Mouse (Mus musculus) layer of hippocampus, postnatal 14 days (tissue): ENCODE measurements around the gene Card19. TPM values are rescaled to one million over a fixed set of nuclear protein-coding genes. Genes with fewer than 3 reads are reported as not detected.

ENCODE experiments used
- DNase-seq, 2 experiments: peaks; one replicate each; pipeline ENCODE4 v3.0.0; 2021 to 2022; ENCODE audit warnings: low spot score in 2 of 2, mixed read lengths in 1 of 2
- total RNA-seq, 2 experiments: library from RNA; stranded (reverse); gene quantifications; 2 replicates each; pipeline ENCODE4 v1.2.3; 2021

Card19 gene
- total RNA-seq, 2 experiments from 2014 or later = 17.1 to 18.4 TPM

GRCm38 (mm10) chr13:49233792-49234572, 18.1 kb upstream of the Card19 start:
- DNase-seq = no peak

- no peak for DNase-seq
Measured at GRCm38 (mm10) chr13:49225633-49226032, 9.8 kb upstream of the Card19 start.

GRCm38 (mm10) chr13:49225159-49225558, 9.3 kb upstream of the Card19 start:
- no peak for DNase-seq

GRCm38 (mm10) chr13:49224729-49225128, 8.9 kb upstream of the Card19 start:
- DNase-seq = no peak

- no peak for DNase-seq
Measured at GRCm38 (mm10) chr13:49224314-49224713, 8.5 kb upstream of the Card19 start.

- DNase-seq = no peak
Measured at GRCm38 (mm10) chr13:49220912-49221311, 5.1 kb upstream of the Card19 start.

- DNase-seq = no peak
Measured at GRCm38 (mm10) chr13:49219367-49219766, 3.5 kb upstream of the Card19 start.

- DNase-seq = no peak
Measured at GRCm38 (mm10) chr13:49218651-49219050, 2.8 kb upstream of the Card19 start.

- no peak for DNase-seq
Measured at GRCm38 (mm10) chr13:49216808-49217561, 1.1 kb upstream of the Card19 start.

GRCm38 (mm10) chr13:49216220-49216552, 349 bp upstream of the Card19 start:
- no peak for DNase-seq

- no peak for DNase-seq
Measured at GRCm38 (mm10) chr13:49215128-49215503, 721 bp downstream of the Card19 start.

GRCm38 (mm10) chr13:49214454-49214853, 1.4 kb downstream of the Card19 start:
- no peak for DNase-seq

GRCm38 (mm10) chr13:49213531-49213932, 2.3 kb downstream of the Card19 start:
- peak in 1 of 2 experiments; percentile 39 for DNase-seq

GRCm38 (mm10) chr13:49212711-49213500, 2.9 kb downstream of the Card19 start:
- no peak for DNase-seq

GRCm38 (mm10) chr13:49209306-49209705, 6.5 kb downstream of the Card19 start:
- no peak for DNase-seq

- DNase-seq = no peak
Measured at GRCm38 (mm10) chr13:49206341-49206740, 9.5 kb downstream of the Card19 start.

- DNase-seq = peak; percentile 82 to 86
Measured at GRCm38 (mm10) chr13:49205381-49205998, 10.3 kb downstream of the Card19 start.

GRCm38 (mm10) chr13:49202556-49202955, 13.3 kb downstream of the Card19 start:
- no peak for DNase-seq

- no peak for DNase-seq
Measured at GRCm38 (mm10) chr13:49200688-49201087, 15.1 kb downstream of the Card19 start.

GRCm38 (mm10) chr13:49199891-49200290, 15.9 kb downstream of the Card19 start:
- DNase-seq = no peak

- DNase-seq = no peak
Measured at GRCm38 (mm10) chr13:49198734-49199133, 17.1 kb downstream of the Card19 start.
